Mouse (Mus musculus): Measurements from ENCODE around the gene Stxbp5.

- TF ChIP-seq CTCF (IDR thresholded peaks at IDR 0.05; ENCODE audit: low read depth, low read length) (no peak), POLR2A (IDR thresholded peaks at IDR 0.05; ENCODE audit: extremely low read depth, insufficient read depth, low read length) (no peak)
Measured at GRCm38 (mm10) chr10:9859476-9859875, 41.4 kb downstream of the Stxbp5 start.
